Mouse (Mus musculus) layer of hippocampus, adult 9-11 months (tissue): Measurements from ENCODE around the gene Slc6a11.
A peak's percentile ranks its signal among the peaks of the same experiment; 100 is the strongest.

Source experiments
- DNase-seq: peaks from one replicate; pipeline ENCODE4 v3.0.0; 2022

The Slc6a11 gene

DNA sequence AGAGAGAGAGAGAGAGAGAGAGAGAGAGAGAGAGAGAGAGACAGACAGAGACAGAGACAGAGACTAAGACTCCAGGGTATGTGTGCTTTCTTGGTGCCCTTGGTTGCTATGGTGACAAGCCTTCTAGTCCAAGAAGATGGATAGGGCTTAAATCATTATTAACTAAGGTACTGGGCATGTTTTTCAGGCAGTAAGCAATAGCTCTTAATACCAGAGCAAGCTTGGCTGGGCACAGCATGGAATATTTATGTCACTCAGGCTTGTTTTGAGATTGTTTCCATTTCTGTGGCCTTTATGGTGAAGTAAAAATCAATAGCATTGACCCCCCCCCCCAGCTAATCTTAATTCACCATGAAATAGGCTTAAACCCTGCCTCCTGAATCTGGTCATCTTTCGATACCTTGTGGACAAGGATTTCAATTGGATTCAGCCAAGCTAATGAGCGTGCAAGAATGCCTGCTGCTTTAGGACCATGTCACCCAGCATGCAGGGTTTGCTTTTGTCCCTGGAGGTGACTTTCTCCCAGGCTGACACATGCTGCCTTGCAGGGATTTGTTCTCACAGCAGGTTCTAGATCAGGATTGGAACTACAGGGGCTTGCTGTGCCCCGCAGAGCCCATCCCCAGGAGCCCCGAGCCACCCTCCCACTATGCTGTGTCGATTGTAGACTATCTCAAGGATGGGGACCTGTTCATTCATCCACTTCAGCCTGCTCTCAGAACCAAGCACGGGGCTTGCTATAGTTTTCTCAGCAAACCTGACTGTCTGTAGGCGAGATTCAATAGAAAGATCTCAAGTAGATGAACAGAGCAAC, 51.5 kb downstream of the Slc6a11 start:
- DNase-seq, result no peak

DNA sequence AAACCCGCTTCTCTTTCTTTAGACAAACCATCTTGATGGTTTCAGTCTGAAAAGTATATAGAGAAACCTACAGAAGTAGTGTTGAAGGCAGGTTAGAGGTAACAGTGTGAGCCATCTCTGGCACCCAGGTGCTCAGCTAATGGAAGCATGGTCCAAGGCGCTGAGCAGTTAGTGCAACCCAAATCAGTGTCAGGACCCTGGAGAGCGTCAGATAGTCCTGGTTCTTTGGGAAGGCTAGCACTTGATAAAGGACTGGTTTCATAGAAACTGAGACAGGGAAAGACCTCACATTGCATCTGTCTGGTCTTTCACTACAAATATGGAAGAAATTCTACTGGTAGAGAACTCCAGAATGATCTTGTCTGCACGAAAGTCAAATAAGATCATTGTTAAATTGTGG, 56.1 kb downstream of the Slc6a11 start:
- no peak for DNase-seq

DNA sequence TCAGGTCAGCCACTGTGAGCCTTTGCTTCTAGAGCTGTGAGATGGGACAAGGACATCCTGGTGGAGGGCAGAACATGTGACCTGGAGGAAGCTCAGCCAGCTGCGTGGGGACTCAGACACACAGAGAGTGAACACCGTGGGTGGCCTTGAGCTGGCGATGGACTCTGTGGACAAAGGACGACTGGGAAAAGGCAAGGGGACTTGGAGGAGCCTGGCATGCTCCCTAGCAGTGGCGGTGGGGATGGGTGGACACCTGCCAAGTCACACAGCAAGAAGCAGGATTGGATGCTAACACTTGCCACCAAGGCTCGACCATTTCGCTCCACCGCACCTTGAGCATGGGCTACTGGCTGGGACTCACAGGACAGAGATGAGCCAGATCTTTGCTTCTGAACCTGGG, 57.8 kb downstream of the Slc6a11 start:
- no peak for DNase-seq

DNA sequence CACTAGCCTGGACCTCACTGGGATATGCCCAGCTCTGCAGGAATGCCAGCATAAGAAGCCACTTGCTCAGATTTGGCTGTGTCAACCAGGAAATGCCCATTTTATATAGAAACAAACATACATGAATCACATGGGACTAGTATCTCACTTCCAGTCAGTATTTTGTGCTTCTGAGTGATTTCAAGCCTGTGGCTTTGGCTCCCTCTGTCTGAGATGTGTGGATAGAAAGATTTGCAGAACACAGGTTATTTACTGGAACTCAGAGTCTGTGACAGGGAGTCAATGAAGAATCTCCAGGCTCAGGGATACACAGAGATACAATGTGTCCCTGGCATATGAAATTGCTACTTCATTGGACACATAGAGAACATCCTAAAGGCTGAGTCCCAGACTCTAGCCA, 65.0 kb downstream of the Slc6a11 start:
- DNase-seq, result no peak

DNA sequence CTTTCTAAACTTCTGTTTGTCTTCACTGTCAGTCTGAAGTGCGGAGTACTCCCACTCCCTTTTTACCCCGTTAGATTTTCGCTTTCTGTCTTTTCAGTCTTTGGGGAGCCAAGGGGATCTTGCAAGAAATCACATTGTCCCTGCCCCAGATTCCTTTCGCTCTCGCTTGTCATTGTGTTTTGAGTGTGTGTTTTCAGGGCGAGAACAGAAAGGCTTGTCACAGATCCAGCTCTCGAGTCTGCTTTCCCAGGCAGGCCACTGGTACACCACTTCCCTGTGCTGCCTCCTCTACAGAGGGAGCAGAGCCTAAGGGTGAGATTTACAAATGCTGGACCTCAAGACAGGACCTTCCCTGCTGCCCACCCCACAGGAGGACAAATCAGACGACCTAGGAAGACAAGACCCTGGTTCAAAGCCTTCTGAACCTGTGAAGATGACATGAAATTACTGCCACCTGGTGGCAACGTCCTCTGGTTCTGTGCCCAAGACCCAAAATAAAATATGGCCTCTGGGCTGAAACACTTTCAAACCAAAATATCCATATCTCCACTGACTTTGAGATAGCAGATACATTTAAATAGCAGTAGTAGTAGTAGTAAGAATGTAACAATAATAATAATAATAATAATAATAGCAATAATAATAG, 68.3 kb downstream of the Slc6a11 start:
- no peak for DNase-seq

DNA sequence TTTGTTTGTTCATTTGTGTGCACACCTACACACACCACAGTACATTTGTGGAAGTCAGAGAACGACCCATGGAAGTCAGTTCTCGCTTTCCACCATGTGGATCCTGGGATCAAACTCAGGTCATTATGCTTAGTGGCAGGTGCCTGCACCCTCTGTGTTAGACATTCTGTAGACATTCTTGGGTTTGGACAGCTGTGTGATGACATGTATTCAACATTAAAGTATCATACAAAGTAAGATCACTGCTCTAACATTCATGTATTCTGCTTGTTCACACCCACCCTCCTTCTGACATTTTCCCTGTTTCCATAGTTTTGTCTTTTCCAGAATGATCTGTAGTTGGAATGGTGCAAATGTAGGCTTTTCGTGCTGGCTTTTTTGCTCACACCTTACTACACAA, 73.5 kb downstream of the Slc6a11 start:
- DNase-seq, result no peak

DNA sequence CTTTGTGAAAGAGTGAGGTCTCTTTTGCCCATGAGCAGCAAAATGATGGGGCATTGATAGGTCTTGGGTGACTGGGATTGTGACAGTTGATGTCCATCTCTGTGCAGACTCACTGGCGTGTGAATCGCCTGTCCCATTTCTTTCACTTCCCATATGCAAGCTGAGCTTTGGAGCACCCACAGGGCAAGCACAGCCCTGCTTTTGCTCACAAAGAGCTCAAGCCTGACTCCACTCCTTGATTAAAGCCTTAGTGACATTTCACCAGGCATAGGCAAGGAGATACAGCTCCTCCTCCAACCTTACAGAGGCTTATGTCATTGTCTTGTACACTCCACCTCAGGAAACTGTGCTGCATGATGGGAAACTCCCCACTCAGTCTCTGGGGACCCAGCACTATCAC, 77.3 kb downstream of the Slc6a11 start:
- no peak for DNase-seq

DNA sequence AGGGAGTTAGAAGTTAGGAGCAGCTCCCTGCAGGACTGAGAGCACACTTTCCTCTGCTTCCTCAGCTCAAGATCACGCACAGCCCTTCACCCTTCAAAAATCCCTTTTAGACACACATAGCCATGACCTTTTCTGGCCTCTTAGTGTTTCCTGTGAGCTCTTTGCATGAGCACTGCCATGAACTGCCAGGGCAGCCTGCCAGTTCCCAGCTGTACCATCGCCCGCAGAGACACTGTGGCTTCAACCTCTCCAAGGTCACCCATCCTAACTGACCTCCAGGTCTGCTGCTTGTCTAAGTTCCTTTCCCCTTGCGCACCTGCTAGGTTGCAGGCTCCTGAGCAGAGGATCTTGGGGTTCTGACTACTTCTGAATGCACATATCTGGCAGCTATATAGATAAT, 83.4 kb downstream of the Slc6a11 start:
- DNase-seq, result no peak

DNA sequence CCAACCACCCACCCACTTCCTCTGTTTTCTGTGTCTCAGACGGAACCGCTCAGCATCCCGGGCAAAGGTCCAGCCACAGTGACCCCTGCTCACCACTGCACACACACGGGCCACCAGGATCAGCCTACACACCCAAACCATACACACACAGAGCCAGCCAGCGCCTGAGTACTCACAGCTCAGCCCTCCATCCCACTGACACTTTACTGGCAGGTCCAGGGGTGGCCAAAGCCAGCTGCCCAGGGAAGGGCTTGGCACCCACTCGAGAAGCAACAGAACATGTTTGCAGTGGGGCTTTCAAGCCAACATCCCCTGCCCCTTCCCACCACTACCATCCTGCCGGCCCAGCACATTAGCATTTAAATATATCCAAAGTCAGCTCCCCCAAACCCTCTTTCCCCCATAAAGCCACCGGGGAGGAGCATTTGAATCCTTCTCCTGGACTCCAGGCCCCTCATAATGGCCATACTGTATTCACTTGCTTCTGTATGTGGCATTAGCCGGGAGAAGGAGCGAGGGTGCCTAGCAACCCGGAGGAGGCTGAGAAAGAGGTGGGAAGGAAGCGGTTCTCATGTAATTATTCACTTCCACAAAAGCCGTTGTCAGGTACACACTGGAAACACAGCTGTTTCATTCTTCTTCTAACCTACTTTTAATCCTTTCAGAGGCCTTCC, 85.8 kb downstream of the Slc6a11 start:
- no peak for DNase-seq

DNA sequence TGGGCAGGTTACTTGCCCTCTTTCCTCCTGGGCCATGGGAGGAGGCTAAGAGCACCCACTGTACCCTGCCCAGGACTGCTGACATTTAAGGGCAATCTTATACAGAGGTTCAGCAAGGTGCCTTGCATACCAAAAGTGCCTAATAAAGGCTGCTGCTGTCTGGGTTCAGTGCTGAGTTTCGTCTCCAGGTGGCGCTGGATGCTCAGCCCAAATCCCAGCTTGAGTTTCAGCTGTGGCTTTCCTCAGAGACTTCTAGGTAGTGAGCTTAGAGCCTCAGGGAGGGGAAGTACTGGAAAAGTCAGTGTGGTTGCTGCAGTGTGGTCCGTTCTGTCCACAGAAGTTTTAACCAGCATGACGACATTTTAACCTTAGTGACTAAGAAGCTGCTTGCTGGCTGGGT, 93.4 kb downstream of the Slc6a11 start:
- peak; percentile 20 for DNase-seq

DNA sequence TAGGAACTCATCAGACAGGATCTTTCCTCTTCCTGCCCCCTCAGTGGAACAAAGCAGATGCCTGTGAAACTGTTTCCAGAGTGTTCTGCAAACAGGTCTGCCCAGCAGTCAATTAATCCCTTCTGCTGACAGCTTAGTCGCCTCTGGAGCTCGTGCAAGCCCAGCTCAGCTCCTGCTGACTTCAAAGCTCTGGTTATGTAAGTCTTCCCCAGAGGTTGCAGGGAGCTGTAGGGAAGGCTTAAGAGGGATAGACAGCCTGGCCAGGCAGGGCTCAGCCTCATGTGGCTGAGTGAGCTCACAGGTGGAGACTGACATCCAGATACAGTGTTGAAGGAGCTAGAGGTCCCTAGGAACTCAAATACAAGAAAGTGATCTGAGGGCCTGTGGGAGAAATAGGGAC, 96.3 kb downstream of the Slc6a11 start:
- DNase-seq, result no peak

DNA sequence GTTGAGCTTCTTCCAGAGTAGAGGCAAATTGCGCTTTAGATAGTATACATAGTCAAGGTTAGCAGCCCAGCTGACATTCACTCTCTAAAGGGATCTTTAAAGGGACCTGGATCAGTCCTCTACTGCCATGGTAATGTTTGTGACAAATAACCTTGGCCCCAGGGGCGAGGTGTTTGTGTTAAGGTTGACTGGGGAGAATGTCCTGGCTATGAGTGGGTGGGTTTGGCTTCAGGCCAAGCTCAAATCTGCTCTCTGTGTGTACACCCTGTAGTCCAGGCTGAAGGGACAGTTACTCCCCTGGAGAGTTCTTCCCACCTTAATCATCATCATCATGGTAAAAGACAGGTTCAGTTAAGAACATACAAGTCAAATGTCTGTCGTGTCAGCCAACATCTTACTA, 97.2 kb downstream of the Slc6a11 start:
- DNase-seq, result no peak

DNA sequence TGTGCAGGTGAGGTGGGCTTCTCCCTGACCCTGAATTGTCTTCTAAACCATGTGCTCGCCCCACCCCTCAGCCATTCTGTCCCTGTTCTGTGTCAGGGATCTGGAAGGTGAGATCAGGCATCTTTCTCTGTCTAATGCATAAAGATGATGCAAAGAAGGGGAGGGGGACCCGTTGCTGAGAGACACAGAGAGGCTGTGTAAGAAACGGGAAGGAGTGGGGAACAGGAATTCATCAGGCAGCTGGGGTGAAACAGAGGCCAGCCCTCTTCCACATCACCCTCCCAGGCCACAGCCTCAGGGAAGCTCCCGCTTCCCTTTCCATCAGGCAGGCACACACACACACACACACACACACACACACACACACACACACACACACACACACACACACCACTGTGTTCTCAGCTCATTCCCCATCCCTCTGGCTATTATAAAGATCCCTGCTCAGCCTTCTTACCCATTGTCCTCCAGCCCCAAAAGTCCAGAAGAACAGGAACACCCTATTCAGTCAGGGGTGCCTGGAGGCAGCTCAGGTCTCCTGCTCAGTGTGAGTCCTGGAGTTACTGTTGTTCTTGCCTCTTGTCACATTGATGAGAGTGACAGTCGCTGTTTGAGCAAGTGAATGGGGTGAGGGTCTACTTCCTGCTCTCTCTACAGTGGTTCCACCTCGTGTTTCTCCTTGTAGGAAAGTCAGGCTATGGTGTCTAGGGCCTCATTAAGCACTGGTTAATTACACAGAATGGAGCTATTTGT, 108.0 kb downstream of the Slc6a11 start:
- DNase-seq, result no peak

DNA sequence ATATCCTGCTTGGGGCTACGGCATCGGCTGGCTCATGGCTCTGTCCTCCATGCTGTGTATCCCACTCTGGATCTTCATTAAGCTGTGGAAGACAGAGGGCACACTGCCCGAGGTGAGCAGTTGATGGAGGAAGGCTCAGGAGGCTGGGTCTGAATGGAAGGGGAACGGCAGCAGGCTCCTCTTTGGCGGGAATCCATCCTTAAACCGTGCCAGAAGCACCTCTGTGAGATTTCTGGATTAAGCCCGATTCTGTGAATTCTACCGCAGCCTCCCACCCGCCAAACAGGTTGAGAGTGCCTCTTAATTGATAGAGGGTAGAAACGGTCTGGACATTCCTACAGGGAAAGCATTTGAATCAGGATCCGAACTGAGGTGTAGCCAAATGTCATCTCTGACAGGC, 114.6 kb downstream of the Slc6a11 start:
- no peak for DNase-seq

DNA sequence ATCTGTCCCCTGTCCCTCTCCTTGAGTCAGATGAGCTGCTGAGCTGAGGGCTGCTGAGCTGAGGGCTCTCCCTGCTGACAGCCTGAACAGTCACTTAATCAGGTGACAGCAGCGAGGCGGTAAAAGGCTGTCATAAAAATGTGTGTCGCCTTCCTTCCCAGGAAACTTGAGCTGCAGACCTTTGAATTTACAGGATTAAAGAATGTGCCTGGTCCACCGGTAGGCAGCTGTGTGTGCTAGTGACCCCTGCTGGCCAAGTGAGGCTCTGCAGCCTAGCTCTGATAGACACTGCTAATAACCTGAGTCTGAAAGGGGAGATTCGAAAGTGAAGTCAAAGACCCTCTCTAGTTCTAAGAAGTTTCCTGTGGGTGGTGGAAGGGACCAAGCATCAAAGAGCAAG, 119.3 kb downstream of the Slc6a11 start:
- peak; percentile 54 for DNase-seq

DNA sequence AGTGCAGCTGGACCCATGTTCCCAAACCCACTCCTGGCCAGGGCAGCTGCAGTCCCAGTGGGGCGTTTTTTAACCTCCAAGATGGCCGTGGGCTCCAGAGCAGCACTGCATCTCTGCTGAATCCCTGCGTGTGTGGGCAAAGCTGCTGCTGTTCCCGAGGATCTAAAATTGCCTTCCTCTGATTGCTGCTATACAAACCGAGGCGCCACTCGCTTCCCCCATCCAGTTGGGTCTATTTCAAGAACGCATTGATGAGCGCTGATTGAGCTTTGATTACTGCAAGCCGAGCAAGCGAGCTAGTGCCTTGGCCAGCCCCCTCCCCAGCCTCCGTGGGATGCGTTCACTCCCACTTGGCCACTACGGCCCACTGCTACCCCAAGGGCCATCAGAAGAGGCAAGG, 123.9 kb downstream of the Slc6a11 start:
- peak; percentile 56 for DNase-seq

DNA sequence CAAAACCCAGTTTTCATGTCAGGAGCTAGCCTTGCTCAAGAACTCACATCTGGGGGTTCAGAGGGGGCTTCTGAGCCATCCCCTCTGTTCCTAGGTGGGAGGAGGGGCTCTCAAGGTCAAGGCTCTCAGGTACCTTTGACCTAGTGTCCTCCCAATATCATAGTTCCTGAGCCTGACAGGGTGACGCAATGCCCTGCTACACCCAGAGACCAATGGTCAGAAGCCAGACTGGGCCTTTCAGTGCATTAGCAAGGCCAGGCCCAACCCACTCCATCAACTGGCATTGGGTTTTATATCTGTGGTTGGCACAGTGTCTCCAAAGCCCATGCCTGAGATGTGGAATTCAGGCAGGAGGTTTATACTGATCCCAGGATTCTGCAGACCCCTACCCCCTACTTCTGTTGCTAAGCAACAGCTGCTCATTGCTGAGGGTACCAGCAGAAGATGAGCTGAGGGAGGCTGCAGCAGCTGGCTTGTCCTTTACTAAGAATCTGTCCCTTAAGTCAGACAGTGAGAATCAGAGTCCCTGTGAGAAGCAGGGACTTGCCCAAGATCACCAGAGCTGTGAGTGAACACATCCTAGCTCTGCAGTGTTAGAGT, 126.8 kb downstream of the Slc6a11 start:
- DNase-seq, result no peak

DNA sequence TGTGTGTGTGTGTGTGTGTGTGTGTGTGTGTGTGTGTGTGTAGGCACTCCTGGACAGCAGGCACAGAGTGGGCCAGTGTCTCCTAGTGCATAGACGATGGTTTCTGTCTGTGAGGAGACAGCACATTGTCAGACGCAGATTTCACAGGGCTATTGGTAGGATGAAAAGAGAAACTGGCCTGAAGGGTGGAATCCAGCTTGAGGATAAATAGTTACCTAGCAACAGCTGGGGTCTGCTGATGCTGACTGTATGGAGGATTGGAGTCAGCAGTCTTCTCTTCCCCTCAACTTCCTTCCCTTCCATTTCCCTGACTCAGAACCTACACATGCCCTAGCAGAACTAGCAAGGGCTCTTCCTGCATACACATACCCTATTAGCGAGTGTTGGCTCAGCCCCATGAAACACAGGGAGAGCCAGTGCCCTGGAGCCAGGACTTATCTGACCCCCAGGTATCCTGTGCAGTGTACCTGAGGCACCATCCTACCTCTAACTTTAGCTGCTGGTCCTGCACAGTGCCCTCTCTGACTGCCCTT, 127.7 kb downstream of the Slc6a11 start:
- no peak for DNase-seq

DNA sequence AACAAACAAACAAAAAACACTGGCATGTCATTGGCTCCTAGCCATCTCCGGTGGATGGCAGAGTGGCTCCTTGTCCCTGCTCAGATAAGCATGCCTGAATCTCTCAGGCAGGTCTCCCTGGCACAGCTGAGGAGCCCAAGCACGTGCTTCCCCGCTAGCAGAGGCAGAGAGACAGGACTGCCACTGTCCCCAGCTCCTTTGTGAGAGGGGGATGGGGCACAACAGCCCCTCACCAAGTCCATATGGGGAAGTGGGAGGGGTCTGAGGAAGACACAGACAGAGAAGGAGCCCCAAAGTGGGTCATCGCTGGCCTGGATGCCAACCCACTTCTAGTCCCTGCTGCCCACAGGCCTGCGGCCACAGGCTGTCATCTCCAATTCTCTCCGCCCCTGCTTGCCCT, 130.6 kb downstream of the Slc6a11 start:
- DNase-seq, result no peak

DNA sequence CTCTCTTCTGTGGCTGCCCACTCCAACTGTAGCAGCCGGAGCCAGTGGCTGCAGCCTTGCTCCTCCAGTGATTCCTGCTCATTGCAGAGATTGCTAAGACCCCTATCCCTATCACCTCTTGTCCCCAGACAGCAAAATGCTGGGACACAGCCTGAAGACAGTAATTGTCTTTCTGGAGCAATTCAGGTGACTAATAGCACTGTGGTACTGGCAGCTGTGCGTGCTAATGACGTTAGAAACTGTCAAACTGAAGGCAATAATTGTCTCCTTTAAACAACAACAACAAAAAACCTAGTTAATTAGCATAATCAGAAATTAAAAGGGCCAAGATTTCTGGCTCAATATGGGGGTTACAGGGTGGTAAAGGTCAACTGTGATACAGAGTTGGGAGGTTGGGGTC, 133.0 kb downstream of the Slc6a11 start:
- DNase-seq, result no peak

DNA sequence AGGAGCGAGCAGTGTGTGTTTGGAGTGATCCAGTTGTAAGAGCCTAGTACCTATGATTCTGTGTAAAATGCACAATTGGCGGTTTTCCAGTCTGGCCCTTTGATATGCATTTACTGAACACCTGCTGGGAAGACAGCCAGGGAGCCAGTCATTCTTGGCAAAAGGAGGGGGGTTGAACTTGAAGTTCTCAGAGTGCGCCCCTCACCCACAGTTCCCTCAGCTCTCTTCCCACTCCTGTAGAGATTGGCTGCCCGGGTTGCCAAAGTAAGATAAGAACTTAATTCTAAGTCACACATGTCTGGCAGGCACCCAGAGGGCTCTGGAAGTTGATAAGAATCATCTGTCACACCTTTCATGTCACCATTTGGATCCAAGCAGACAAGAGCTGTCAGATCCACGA, 133.4 kb downstream of the Slc6a11 start:
- DNase-seq, result no peak

DNA sequence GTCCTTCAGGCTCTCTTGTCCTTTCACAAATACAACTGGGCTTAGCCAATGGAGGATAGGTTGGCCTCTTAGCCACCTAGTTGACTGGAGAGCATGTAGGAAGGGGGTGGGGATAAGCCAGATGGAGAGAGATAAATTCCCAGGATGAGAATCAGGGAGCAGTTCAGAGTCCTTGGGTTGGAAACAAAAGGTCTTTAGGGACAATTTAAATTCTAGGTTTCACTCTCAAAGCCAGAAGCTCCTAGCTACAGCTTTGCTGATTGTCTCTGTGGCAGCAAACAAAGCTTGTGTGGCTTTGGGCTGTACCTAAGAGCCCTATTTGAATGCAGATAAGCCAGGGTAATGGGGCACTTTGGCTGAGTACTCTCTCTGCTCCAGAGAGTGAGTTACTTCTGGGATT, 135.2 kb downstream of the Slc6a11 start:
- no peak for DNase-seq

DNA sequence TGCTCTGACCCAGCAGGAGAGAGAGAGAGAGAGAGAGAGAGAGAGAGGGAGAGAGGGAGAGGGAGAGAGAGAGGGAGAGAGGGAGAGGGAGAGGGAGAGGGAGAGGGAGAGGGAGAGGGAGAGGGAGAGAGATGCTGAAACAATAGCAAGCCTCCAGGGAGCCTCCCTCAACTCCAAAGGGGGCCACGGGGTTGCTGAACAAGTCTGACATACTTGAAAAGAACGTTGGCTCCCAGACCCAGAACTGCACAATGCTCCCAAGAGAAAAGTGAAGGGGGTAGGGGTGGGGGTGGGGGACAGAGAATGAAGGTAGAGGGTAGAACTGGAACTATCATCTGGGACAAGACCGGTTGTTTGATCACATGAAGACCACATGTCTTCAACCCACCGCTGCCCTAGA, 136.9 kb downstream of the Slc6a11 start:
- no peak for DNase-seq
